Mouse (Mus musculus) granulocyte monocyte progenitor cell, adult 5-6 weeks (primary cell): ENCODE measurements around the gene Cdkn1b. TPM values are rescaled to one million over a fixed set of nuclear protein-coding genes. Genes with fewer than 3 reads are reported as not detected.

Experiments
- ATAC-seq: replicated peaks from 2 replicates; pipeline ENCODE4 v1.8.0; 2016; ENCODE audit warnings: mild to moderate bottlenecking, moderate TSS enrichment, inconsistent platforms; ENCODE audit not compliant: poor library complexity, severe bottlenecking
- total RNA-seq, 2 experiments: library from RNA; stranded (forward) in 1 of 2; stranded (reverse) in 1 of 2; fragments of 200-712, 200-1000 nt in 1 of 2; fragments of >200 nt in 1 of 2; fragmentation: Nextera tagmentation in 1 of 2; gene quantifications; 2 replicates each; pipeline ENCODE4 v1.2.3; 2014 to 2017

Cdkn1b gene
- total RNA-seq, 2 experiments from 2014 or later: 18.1 to 38.7 TPM

GRCm38 (mm10) chr6:134961858-134962517 lies 41.8 kb downstream of the Cdkn1b start:
- ATAC-seq: peak; percentile 40

GRCm38 (mm10) chr6:134962518-134962893 lies 42.3 kb downstream of the Cdkn1b start:
- no peak for ATAC-seq

GRCm38 (mm10) chr6:134963910-134964309 lies 43.7 kb downstream of the Cdkn1b start:
- no peak for ATAC-seq

GRCm38 (mm10) chr6:134966681-134967080 lies 46.5 kb downstream of the Cdkn1b start:
- no peak for ATAC-seq

GRCm38 (mm10) chr6:134968326-134968725 lies 48.1 kb downstream of the Cdkn1b start:
- no peak for ATAC-seq

DNA sequence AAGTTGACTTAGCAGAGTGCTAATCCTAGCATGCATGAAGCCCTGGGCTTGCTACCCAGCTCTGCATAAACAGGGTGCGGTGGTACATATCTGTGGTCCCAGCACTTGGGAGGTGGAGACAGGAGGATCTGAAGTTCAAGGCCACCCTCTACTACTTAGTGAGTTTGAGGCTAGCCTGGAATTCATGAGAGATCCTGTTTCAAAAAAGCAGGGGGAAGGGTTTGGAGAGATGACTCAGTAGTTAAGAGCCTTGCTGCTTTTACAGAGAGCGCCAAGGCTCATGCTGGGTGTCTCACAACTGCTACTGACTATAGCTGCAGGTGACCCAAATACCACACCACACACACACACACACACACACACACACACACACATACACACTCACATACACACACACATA lies 49.3 kb downstream of the Cdkn1b start:
- ATAC-seq: no peak

- no peak for ATAC-seq
Observed at GRCm38 (mm10) chr6:134972096-134972495, 51.9 kb downstream of the Cdkn1b start.

Other genes with a start within 250 kb of the Cdkn1b start
- 2.3 and 3.5 TPM in 2 replicates for gene Dusp16, start 127.8 kb upstream of the Cdkn1b start, total RNA-seq (2014; fragmentation: Nextera tagmentation)
- gene Dusp16, start 127.8 kb upstream of the Cdkn1b start, total RNA-seq (2017): 0.21 and 5.8 TPM in 2 replicates
- gene Crebl2, start 90.2 kb upstream of the Cdkn1b start, total RNA-seq (2014; fragmentation: Nextera tagmentation): 2.5 and 5.7 TPM in 2 replicates
- gene Crebl2, start 90.2 kb upstream of the Cdkn1b start, total RNA-seq (2017): 2.8 and 5.6 TPM in 2 replicates
- 14.1 and 16.7 TPM in 2 replicates for gene Gpr19, start 21.8 kb upstream of the Cdkn1b start, total RNA-seq (2014; fragmentation: Nextera tagmentation)
- gene Gpr19, start 21.8 kb upstream of the Cdkn1b start, total RNA-seq (2017): 6.6 TPM in 2 replicates
- not detected in 2 replicates for gene Apold1, start 61.3 kb downstream of the Cdkn1b start, total RNA-seq (2014; fragmentation: Nextera tagmentation)
- not detected in 2 replicates for gene Apold1, start 61.3 kb downstream of the Cdkn1b start, total RNA-seq (2017)
- 60.2 and 87.6 TPM in 2 replicates for gene Ddx47, start 91.2 kb downstream of the Cdkn1b start, total RNA-seq (2014; fragmentation: Nextera tagmentation)
- gene Ddx47, start 91.2 kb downstream of the Cdkn1b start, total RNA-seq (2017): 72.0 and 96.9 TPM in 2 replicates
- gene Gprc5a, start 145.2 kb downstream of the Cdkn1b start, total RNA-seq (2014; fragmentation: Nextera tagmentation): not detected in 2 replicates
- not detected in 2 replicates for gene Gprc5a, start 145.2 kb downstream of the Cdkn1b start, total RNA-seq (2017)
- not detected in 2 replicates for gene Gprc5d, start 197.9 kb downstream of the Cdkn1b start, total RNA-seq (2014; fragmentation: Nextera tagmentation)
- gene Gprc5d, start 197.9 kb downstream of the Cdkn1b start, total RNA-seq (2017): not detected in 2 replicates